Mouse (Mus musculus) midbrain, embryonic 14.5 days (tissue): Measurements from ENCODE around the gene Slc30a3. TPM values are rescaled to one million over a fixed set of nuclear protein-coding genes. Genes with fewer than 3 reads are reported as not detected.

Experiments used
- polyA plus RNA-seq: library from polyadenylated mRNA; unstranded; fragments of >200 nt; fragmentation: Nextera tagmentation; extraction: Ambion mirVana; gene quantifications from 2 replicates; pipeline ENCODE4 v1.2.1, GENCODE M21; 2014

The Slc30a3 gene
- polyA plus RNA-seq, 1 experiment from 2014 or later: 19.8 TPM

Other genes starting within 250 kb of the Slc30a3 start
- gene Tmem214, start 240.2 kb downstream of the Slc30a3 start, polyA plus RNA-seq: 46.7 and 55.5 TPM in 2 replicates
- gene Agbl5, start 219.5 kb downstream of the Slc30a3 start, polyA plus RNA-seq: 25.9 and 27.8 TPM in 2 replicates
- 246 and 266 TPM in 2 replicates for gene Ost4, start 200.4 kb downstream of the Slc30a3 start, polyA plus RNA-seq
- 3.7 and 11.2 TPM in 2 replicates for gene Emilin1, start 194.8 kb downstream of the Slc30a3 start, polyA plus RNA-seq
- 7.0 and 7.4 TPM in 2 replicates for gene Khk, start 186.8 kb downstream of the Slc30a3 start, polyA plus RNA-seq
- 43.0 and 55.3 TPM in 2 replicates for gene Cgref1, start 162.6 kb downstream of the Slc30a3 start, polyA plus RNA-seq
- 82.6 and 94.7 TPM in 2 replicates for gene Preb, start 147.9 kb downstream of the Slc30a3 start, polyA plus RNA-seq
- 0.08 TPM in 2 replicates for gene Tcf23, start 139.6 kb downstream of the Slc30a3 start, polyA plus RNA-seq
- gene Atraid, start 59.9 kb downstream of the Slc30a3 start, polyA plus RNA-seq: 163 and 183 TPM in 2 replicates
- gene Slc5a6, start 59.3 kb downstream of the Slc30a3 start, polyA plus RNA-seq: 19.2 and 19.6 TPM in 2 replicates
- gene Cad, start 53.5 kb downstream of the Slc30a3 start, polyA plus RNA-seq: 11.8 and 17.2 TPM in 2 replicates
- gene Dnajc5g, start 2.0 kb downstream of the Slc30a3 start, polyA plus RNA-seq: not detected in 2 replicates
- not detected in 2 replicates for gene Trim54, start 8.5 kb upstream of the Slc30a3 start, polyA plus RNA-seq
- not detected in 2 replicates for gene Ucn, start 30.6 kb upstream of the Slc30a3 start, polyA plus RNA-seq
- 49.0 and 49.9 TPM in 2 replicates for gene Mpv17, start 46.0 kb upstream of the Slc30a3 start, polyA plus RNA-seq
- gene Gm29609, start 71.7 kb upstream of the Slc30a3 start, polyA plus RNA-seq: 0.70 and 1.7 TPM in 2 replicates
- gene Gtf3c2, start 71.9 kb upstream of the Slc30a3 start, polyA plus RNA-seq: 48.5 and 68.0 TPM in 2 replicates
- gene Snx17, start 85.0 kb upstream of the Slc30a3 start, polyA plus RNA-seq: 114 and 119 TPM in 2 replicates
- 78.3 and 91.6 TPM in 2 replicates for gene Eif2b4, start 85.2 kb upstream of the Slc30a3 start, polyA plus RNA-seq
- gene Zfp513, start 94.1 kb upstream of the Slc30a3 start, polyA plus RNA-seq: 8.7 and 8.9 TPM in 2 replicates
- 162 and 163 TPM in 2 replicates for gene Ppm1g, start 112.5 kb upstream of the Slc30a3 start, polyA plus RNA-seq
- 150 and 153 TPM in 2 replicates for gene Nrbp1, start 132.6 kb upstream of the Slc30a3 start, polyA plus RNA-seq
- 0.72 and 0.74 TPM in 2 replicates for gene Gm9970, start 133.0 kb upstream of the Slc30a3 start, polyA plus RNA-seq
- 2.5 and 3.0 TPM in 2 replicates for gene Krtcap3, start 143.5 kb upstream of the Slc30a3 start, polyA plus RNA-seq
- 26.7 and 28.1 TPM in 2 replicates for gene Ift172, start 182.9 kb upstream of the Slc30a3 start, polyA plus RNA-seq
- gene Fndc4, start 187.8 kb upstream of the Slc30a3 start, polyA plus RNA-seq: 86.9 and 128 TPM in 2 replicates
- 0.16 and 0.53 TPM in 2 replicates for gene Gckr, start 189.2 kb upstream of the Slc30a3 start, polyA plus RNA-seq